Mouse (Mus musculus): ENCODE measurements around the gene Plod3.
"Not testable (repeated sequence)": the region's sequence is repeated elsewhere in the genome, so short reads cannot be mapped to it uniquely, and the experiment has no call there.

DNA sequence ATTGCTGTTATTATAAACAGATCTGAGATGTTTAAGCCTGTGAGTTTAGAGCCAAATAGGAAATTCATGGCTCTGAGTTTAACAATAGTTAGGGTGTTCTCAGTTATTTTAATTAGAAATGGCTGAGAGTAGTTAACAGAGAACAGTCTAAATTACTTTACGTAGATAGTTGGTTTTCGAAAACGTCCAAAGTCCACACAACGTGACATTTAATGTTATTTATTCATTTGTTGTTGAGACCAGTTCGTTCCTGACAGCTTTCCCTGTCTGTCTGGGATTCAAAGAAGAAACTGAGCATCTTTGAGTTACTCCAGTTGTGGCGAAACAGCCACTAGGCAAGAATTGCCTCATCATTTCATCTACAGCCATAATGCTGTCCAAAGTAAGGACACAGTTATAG lies 46.8 kb upstream of the Plod3 start:
- TF ChIP-seq CTCF (IDR thresholded peaks at IDR 0.05; ENCODE audit: low read depth, low read length); POLR2A (IDR thresholded peaks at IDR 0.05; ENCODE audit: extremely low read depth, insufficient read depth, low read length): not testable (repeated sequence)

Data from liver, adult 2 months (tissue).